ENCODE assay signal across 13 mouse cellular contexts in the genomic region with DNA sequence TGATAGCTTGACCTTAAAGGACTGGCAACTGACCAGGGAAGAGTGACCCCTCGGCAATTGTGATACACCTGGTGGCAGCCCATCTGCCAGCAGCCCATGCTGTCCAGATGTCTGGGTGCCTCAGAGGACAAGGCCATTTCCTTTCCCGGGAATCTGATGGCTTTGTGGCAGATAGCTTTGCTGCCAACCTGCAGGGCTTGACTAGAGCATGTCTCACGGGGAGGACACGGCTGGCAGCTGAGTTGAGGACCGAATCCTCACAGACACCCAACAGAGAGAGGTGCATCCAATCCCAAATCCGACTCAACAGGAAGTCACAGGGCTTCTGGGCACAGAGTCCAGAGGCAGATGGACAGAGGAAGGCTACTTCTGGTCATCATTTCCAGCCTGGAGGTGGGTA.
"Had no signal": no experiment of that assay in that cellular context is flagged by ENCODE, and none has a peak within 500 bp of the region (broad histone marks: within the 10 kb centered on the region; RNA-seq: fewer than 3 reads in every experiment).

No protein-coding gene starts in this region.

- H3K9ac ChIP-seq: limb, embryonic 13.5 days; liver, embryonic 14.5 days; midbrain, embryonic 12.5 days; stomach, embryonic 15.5 days had no signal

- H3K4me3 ChIP-seq: limb, embryonic 13.5 days; megakaryocyte, embryonic 14.5 days; midbrain, embryonic 12.5 days; stomach, embryonic 15.5 days had no signal

- H3K9me3 ChIP-seq: limb, embryonic 13.5 days; midbrain, embryonic 12.5 days; stomach, embryonic 15.5 days had no signal

- DNase-seq: kidney, postnatal 25 days; left cerebral cortex, postnatal 4 days; lung, adult 2 months; right cerebral cortex, postnatal 14 days; thymus, adult 2 months; thymus, postnatal 25 days had no signal

- H3K4me1 ChIP-seq: limb, embryonic 13.5 days; megakaryocyte, embryonic 14.5 days; stomach, embryonic 15.5 days had no signal

- H3K4me2 ChIP-seq: limb, embryonic 13.5 days; midbrain, embryonic 12.5 days; stomach, embryonic 15.5 days had no signal

- ATAC-seq: lung, postnatal 0 days had no signal

- H3K27me3 ChIP-seq: limb, embryonic 13.5 days; megakaryocyte, embryonic 14.5 days; midbrain, embryonic 12.5 days; stomach, embryonic 15.5 days had no signal

- H3K36me3 ChIP-seq: limb, embryonic 13.5 days; midbrain, embryonic 12.5 days; stomach, embryonic 15.5 days had no signal

- H3K27ac ChIP-seq: limb, embryonic 13.5 days; liver, embryonic 14.5 days; macrophage; midbrain, embryonic 12.5 days; stomach, embryonic 15.5 days had no signal
